Mouse (Mus musculus): ENCODE measurements around the gene Stra8.

DNA sequence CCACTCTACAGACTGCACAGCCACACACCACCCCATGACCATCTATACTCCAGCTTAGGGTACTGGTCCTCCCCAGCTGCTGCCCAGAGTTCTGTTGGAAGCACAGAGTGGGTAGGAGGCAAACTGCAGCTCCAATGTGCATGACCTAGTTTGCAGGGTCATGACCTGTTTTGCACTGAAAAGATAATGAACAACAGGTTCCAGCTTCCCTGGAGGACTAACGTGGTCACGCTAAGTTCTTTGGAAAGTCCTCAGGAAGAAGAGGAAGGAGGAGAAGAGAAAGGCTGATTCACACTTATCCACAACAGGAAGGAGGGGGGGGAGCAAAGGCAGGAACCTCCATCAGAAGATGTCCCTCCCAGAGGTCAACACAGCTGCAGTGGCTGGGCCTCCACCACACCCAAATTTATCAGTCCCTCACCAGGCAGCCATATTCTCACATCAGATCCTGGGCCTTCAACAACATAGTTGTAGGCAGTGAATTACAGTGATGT, 12.8 kb upstream of the Stra8 start:
- TF ChIP-seq CTCF (IDR thresholded peaks at IDR 0.05; ENCODE audit: low read depth, low read length) (no peak), POLR2A (IDR thresholded peaks at IDR 0.05; ENCODE audit: borderline replicate concordance, low read depth, low read length) (no peak)

All from bone marrow macrophage, adult 2 months (primary cell).